Mouse (Mus musculus): ENCODE results near the gene Dnm2. TPM values are rescaled to one million over a fixed set of nuclear protein-coding genes. Genes with fewer than 3 reads are reported as not detected.

Gene Dnm2
- polyA plus RNA-seq, 1 experiment from 2014 or later = 66.4 TPM

DNA sequence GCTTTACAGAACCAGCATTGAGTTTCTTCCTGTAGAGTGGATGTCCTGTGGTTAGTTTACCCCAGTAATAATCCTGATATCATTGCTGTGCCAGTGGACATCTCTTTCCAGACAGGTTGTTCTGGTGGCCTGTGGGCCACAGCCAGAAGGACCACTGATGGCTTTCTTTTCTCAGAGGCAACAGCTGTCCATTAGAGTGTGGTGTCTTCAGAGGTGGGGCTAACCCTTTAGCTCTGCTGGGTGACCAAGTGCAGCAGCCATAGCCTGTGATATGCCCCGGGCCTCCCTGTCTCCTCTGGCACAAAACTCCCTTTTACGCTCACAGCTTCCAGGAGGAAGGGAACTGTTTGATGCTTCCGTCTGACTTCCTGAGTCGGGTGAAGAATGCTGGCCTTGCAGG, 19.9 kb downstream of the Dnm2 start:
- Histone ChIP-seq H3K4me1 (ENCODE audit: control insufficient read depth, insufficient read depth, low read length) (no peaks in the 10 kb centered on the region), H3K9ac (ENCODE audit: low read length) (no peak overlapping the region), H3K27me3 (ENCODE audit: control insufficient read depth, insufficient read depth, low read length) (no peaks in the 10 kb centered on the region), H3K9me3 (ENCODE audit: control insufficient read depth, low read length) (no peaks in the 10 kb centered on the region), H3K4me2 (ENCODE audit: low read depth, severe bottlenecking) (no peak overlapping the region), H3K36me3 (ENCODE audit: control insufficient read depth, insufficient read depth, low read length) (no peaks in the 10 kb centered on the region; the same call in 1 of the 2 replicates), H3K27ac (replicated peaks; ENCODE audit: low read depth, low read length) (no peak overlapping the region), H3K4me3 (ENCODE audit: low read depth, low read length) (no peak overlapping the region)
- ATAC-seq (ENCODE audit: insufficient number of reproducible peaks, low FRiP score, low TSS enrichment, low read depth) (no peak), DNase-seq (ENCODE audit: low spot score) (no peak)
- WGBS = 93% methylated on average over 4 of the region's 4 CpGs

DNA sequence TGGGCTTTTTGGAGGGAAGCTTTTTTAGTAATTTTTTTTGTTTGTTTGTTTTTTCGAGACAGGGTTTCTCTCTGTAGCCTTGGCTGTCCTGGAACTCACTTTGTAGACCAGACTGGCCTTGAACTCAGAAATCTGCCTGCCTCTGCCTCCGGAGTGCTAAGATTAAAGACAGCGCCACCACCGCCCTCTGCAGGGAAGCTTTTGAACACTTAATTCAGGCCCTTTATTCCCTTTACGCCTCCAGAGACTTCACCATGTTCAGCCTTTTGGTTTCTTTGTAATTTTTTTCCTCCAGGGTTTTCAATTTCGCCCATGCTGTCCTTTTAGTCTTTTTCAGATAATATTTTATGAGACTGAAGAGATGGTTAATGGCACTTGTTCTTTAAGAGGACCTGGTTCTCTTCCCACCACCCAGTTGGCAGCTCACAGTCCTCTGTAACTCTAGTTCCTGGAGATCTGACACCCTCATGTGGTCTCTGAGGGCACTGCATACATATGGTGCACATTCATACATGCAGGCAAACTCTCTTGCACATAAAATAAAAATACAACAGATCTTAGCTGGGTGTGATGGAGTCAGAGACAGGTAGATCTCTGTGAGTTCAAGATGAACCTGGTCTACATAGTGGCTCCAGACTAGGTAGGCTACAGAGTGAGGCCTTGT, 20.5 kb downstream of the Dnm2 start:
- WGBS = 94% methylated on average over 6 of the region's 6 CpGs
- H3K36me3 ChIP-seq (ENCODE audit: control insufficient read depth, insufficient read depth, low read length) = no peaks in the 10 kb centered on the region; the same call in 1 of the 2 replicates
- no peaks in the 10 kb centered on the region for H3K4me1 ChIP-seq (ENCODE audit: control insufficient read depth, insufficient read depth, low read length)
- DNase-seq (ENCODE audit: low spot score) = no peak
- H3K4me2 ChIP-seq (ENCODE audit: low read depth, severe bottlenecking) = no peak overlapping the region
- no peaks in the 10 kb centered on the region for H3K27me3 ChIP-seq (ENCODE audit: control insufficient read depth, insufficient read depth, low read length)
- no peak overlapping the region for H3K27ac ChIP-seq (replicated peaks; ENCODE audit: low read depth, low read length)
- no peak overlapping the region for H3K9ac ChIP-seq (ENCODE audit: low read length)
- no peaks in the 10 kb centered on the region for H3K9me3 ChIP-seq (ENCODE audit: control insufficient read depth, low read length)
- no peak for ATAC-seq (ENCODE audit: insufficient number of reproducible peaks, low FRiP score, low TSS enrichment, low read depth)
- no peak overlapping the region for H3K4me3 ChIP-seq (ENCODE audit: low read depth, low read length)

DNA sequence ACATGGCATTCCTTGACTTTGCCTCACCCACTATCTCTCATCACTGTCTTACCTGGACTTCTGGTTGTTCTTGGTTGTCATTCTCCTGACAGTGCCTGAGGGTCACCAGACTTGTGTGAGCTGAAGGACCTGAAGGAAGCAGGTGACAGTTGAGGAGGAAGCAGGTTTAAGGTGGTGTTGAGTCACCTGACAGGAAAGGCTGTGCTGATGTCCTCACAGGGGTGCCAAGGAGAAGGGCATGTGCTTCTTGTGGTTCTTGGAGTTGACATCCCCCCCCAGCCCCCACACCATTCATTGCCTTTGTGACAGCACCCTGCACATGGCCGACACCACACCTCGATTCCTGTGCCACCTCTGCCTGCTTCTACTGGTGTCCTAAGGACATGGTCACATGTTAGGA, 23.1 kb downstream of the Dnm2 start:
- Histone ChIP-seq H3K4me1 (ENCODE audit: control insufficient read depth, insufficient read depth, low read length) (no peaks in the 10 kb centered on the region), H3K27ac (replicated peaks; ENCODE audit: low read depth, low read length) (no peak overlapping the region), H3K4me2 (ENCODE audit: low read depth, severe bottlenecking) (no peak overlapping the region), H3K9me3 (ENCODE audit: control insufficient read depth, low read length) (no peaks in the 10 kb centered on the region), H3K36me3 (ENCODE audit: control insufficient read depth, insufficient read depth, low read length) (no peaks in the 10 kb centered on the region; the same call in 1 of the 2 replicates), H3K27me3 (ENCODE audit: control insufficient read depth, insufficient read depth, low read length) (no peaks in the 10 kb centered on the region), H3K4me3 (ENCODE audit: low read depth, low read length) (no peak overlapping the region), H3K9ac (ENCODE audit: low read length) (no peak overlapping the region)
- WGBS = 95% methylated on average over 2 of the region's 2 CpGs
- ATAC-seq (ENCODE audit: insufficient number of reproducible peaks, low FRiP score, low TSS enrichment, low read depth) = no peak
- DNase-seq (ENCODE audit: low spot score) = no peak

DNA sequence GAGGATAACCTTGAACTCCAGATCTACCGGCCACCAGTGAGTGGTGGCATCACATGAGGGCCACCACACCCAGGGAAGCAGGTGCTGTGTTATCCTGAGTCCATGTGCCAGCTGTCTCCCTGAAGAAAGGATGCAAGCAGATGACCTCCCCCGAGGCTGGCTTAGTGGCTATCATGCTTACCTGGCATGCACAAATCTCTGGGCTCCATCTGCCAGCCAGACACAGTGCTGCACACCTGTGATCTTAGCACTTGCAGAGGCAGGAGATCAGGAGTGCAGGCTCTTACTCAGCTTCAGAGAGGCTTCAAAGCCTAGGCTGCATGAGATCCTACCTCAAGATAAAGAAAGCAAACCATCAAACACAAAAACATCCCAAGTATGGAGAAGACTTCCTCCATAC, 25.0 kb downstream of the Dnm2 start:
- no peak overlapping the region for H3K4me3 ChIP-seq (ENCODE audit: low read depth, low read length)
- DNase-seq (ENCODE audit: low spot score) (no peak), ATAC-seq (ENCODE audit: insufficient number of reproducible peaks, low FRiP score, low TSS enrichment, low read depth) (no peak)
- H3K4me2 ChIP-seq (ENCODE audit: low read depth, severe bottlenecking) = no peak overlapping the region
- H3K27me3 ChIP-seq (ENCODE audit: control insufficient read depth, insufficient read depth, low read length) = no peaks in the 10 kb centered on the region
- no peak overlapping the region for H3K27ac ChIP-seq (replicated peaks; ENCODE audit: low read depth, low read length)
- H3K9me3 ChIP-seq (ENCODE audit: control insufficient read depth, low read length) = no peaks in the 10 kb centered on the region
- H3K9ac ChIP-seq (ENCODE audit: low read length) = no peak overlapping the region
- H3K36me3 ChIP-seq (ENCODE audit: control insufficient read depth, insufficient read depth, low read length) = no peaks in the 10 kb centered on the region; the same call in 1 of the 2 replicates
- no peaks in the 10 kb centered on the region for H3K4me1 ChIP-seq (ENCODE audit: control insufficient read depth, insufficient read depth, low read length)
- 86% methylated on average over 2 of the region's 2 CpGs for WGBS

DNA sequence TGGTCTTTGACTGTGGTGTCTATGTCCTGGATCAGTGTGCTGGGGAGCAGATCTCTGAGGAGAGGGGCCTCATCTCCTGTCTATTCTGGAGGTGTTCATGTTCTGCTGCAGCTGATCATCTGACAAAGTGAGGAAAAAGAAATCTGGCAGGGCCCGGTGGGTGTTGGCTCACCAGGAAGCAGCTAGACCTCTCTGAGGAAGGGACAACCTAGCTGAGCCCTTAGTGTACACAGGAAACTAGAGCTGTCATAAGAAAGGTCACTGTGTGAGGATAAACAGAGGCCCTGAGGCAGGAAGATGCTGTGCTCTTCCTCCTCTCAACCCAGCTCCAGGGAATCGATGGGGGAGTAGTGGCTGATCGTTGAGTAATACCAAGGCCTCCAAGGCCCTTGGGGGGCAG, 25.6 kb downstream of the Dnm2 start:
- DNase-seq (ENCODE audit: low spot score) = no peak
- no peak for ATAC-seq (ENCODE audit: insufficient number of reproducible peaks, low FRiP score, low TSS enrichment, low read depth)
- Histone ChIP-seq H3K9me3 (ENCODE audit: control insufficient read depth, low read length) (no peaks in the 10 kb centered on the region), H3K27ac (replicated peaks; ENCODE audit: low read depth, low read length) (no peak overlapping the region), H3K4me3 (ENCODE audit: low read depth, low read length) (no peak overlapping the region), H3K4me2 (ENCODE audit: low read depth, severe bottlenecking) (no peak overlapping the region), H3K36me3 (ENCODE audit: control insufficient read depth, insufficient read depth, low read length) (no peaks in the 10 kb centered on the region; the same call in 1 of the 2 replicates), H3K4me1 (ENCODE audit: control insufficient read depth, insufficient read depth, low read length) (no peaks in the 10 kb centered on the region), H3K27me3 (ENCODE audit: control insufficient read depth, insufficient read depth, low read length) (no peaks in the 10 kb centered on the region), H3K9ac (ENCODE audit: low read length) (no peak overlapping the region)
- WGBS = 90% methylated on average over 3 of the region's 3 CpGs

DNA sequence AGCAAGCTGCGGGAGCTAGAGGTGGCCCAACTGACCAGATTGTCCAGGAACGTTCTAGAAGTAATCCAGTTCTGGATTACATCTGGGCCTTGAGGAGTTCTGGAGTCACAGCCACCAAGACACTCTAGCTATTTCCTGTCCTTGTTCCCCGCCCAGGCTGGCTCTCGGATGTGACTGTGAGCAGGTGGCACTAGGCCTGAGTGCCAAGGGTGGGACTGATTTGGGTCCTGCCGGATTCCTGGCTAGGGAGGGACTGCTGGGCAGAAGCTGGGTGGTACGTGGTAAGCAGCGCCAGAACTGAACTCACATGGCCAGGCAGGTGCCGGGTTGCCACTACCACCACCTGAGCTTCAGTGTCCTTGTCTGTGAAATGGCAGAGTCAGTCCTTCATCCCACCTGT, 26.7 kb downstream of the Dnm2 start:
- Histone ChIP-seq H3K9ac (ENCODE audit: low read length) (no peak overlapping the region), H3K4me3 (ENCODE audit: low read depth, low read length) (no peak overlapping the region), H3K4me2 (ENCODE audit: low read depth, severe bottlenecking) (no peak overlapping the region), H3K9me3 (ENCODE audit: control insufficient read depth, low read length) (no peaks in the 10 kb centered on the region), H3K27me3 (ENCODE audit: control insufficient read depth, insufficient read depth, low read length) (no peaks in the 10 kb centered on the region), H3K36me3 (ENCODE audit: control insufficient read depth, insufficient read depth, low read length) (no peaks in the 10 kb centered on the region), H3K4me1 (ENCODE audit: control insufficient read depth, insufficient read depth, low read length) (no peaks in the 10 kb centered on the region), H3K27ac (replicated peaks; ENCODE audit: low read depth, low read length) (no peak overlapping the region)
- 84% methylated on average over 8 of the region's 8 CpGs for WGBS
- ATAC-seq (ENCODE audit: insufficient number of reproducible peaks, low FRiP score, low TSS enrichment, low read depth) = no peak
- no peak for DNase-seq (ENCODE audit: low spot score)

DNA sequence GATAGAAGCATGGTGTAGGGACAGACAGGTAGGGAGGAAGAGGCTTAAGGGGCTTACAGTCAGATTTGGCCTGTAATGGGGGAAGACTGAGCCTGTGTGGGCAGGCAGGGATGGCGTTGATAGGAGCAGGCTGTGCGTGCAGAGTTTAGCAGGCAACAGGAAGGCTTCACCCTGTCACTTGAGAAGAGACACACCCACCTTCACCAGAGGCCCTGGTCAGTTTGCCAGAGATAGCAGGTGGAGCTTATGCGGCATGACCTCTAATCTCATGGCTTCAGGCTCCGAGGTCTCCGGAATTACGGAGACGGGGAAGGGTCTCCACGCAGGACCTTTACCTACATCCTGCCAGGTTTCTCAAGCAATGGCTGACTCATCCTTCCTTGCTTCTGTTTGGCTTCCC, 27.2 kb downstream of the Dnm2 start:
- Histone ChIP-seq H3K36me3 (ENCODE audit: control insufficient read depth, insufficient read depth, low read length) (no peaks in the 10 kb centered on the region), H3K27ac (replicated peaks; ENCODE audit: low read depth, low read length) (no peak overlapping the region), H3K4me1 (ENCODE audit: control insufficient read depth, insufficient read depth, low read length) (no peaks in the 10 kb centered on the region), H3K4me3 (ENCODE audit: low read depth, low read length) (no peak overlapping the region), H3K9me3 (ENCODE audit: control insufficient read depth, low read length) (no peaks in the 10 kb centered on the region), H3K27me3 (ENCODE audit: control insufficient read depth, insufficient read depth, low read length) (no peaks in the 10 kb centered on the region), H3K9ac (ENCODE audit: low read length) (no peak overlapping the region), H3K4me2 (ENCODE audit: low read depth, severe bottlenecking) (no peak overlapping the region)
- ATAC-seq (ENCODE audit: insufficient number of reproducible peaks, low FRiP score, low TSS enrichment, low read depth) = no peak
- WGBS = 78% methylated on average over 8 of the region's 8 CpGs
- DNase-seq (ENCODE audit: low spot score) = no peak

DNA sequence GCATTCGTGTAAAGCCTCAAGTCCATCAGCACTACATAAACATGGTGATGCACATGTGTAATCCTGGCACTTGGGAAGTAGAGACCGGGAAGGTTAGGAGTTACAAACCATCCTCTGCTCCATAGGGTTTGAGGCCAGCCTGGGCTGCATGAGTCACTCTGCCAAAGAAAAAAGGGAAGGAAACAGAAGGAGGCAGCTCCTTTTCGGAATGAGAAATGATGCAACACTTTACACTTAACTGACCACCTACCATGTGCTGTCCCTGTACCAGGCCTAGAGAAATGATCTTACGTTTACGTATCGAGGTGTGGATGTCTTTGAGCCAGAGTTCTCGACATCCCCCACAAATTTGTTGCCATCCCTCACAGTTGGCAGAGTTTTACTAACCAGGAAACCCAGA, 28.3 kb downstream of the Dnm2 start:
- no peaks in the 10 kb centered on the region for H3K36me3 ChIP-seq (ENCODE audit: control insufficient read depth, insufficient read depth, low read length)
- no peak overlapping the region for H3K9ac ChIP-seq (ENCODE audit: low read length)
- H3K4me3 ChIP-seq (ENCODE audit: low read depth, low read length) = no peak overlapping the region
- DNase-seq (ENCODE audit: low spot score) = no peak
- 87% methylated on average over 7 of the region's 7 CpGs for WGBS
- ATAC-seq (ENCODE audit: insufficient number of reproducible peaks, low FRiP score, low TSS enrichment, low read depth) = no peak
- H3K4me1 ChIP-seq (ENCODE audit: control insufficient read depth, insufficient read depth, low read length) = no peaks in the 10 kb centered on the region
- no peaks in the 10 kb centered on the region for H3K27me3 ChIP-seq (ENCODE audit: control insufficient read depth, insufficient read depth, low read length)
- H3K9me3 ChIP-seq (ENCODE audit: control insufficient read depth, low read length) = no peaks in the 10 kb centered on the region
- H3K4me2 ChIP-seq (ENCODE audit: low read depth, severe bottlenecking) = no peak overlapping the region
- H3K27ac ChIP-seq (replicated peaks; ENCODE audit: low read depth, low read length) = no peak overlapping the region

DNA sequence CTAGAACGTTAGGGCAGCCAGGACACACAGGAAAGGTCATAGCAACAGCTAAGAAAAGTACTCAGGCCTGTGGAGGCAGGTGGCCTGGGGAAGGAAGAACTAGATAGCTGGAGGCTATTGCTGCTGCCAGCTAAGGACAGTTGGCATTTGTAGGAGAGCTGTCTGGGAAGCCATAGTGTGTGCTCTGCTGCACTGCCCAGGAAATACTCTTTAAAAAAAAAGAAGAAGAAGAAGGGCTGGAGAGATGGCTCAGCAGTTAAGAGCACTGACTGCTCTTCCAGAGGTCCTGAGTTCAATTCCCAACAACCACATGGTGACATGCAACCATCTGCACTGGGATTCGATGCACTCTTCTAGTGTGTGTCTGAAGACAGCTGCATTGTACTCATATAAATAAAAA, 28.8 kb downstream of the Dnm2 start:
- H3K27ac ChIP-seq (replicated peaks; ENCODE audit: low read depth, low read length) = no peak overlapping the region
- H3K4me3 ChIP-seq (ENCODE audit: low read depth, low read length) = no peak overlapping the region
- no peaks in the 10 kb centered on the region for H3K4me1 ChIP-seq (ENCODE audit: control insufficient read depth, insufficient read depth, low read length)
- no peak for ATAC-seq (ENCODE audit: insufficient number of reproducible peaks, low FRiP score, low TSS enrichment, low read depth)
- H3K36me3 ChIP-seq (ENCODE audit: control insufficient read depth, insufficient read depth, low read length) = no peaks in the 10 kb centered on the region
- no peak overlapping the region for H3K4me2 ChIP-seq (ENCODE audit: low read depth, severe bottlenecking)
- no peaks in the 10 kb centered on the region for H3K9me3 ChIP-seq (ENCODE audit: control insufficient read depth, low read length)
- H3K9ac ChIP-seq (ENCODE audit: low read length) = no peak overlapping the region
- no peaks in the 10 kb centered on the region for H3K27me3 ChIP-seq (ENCODE audit: control insufficient read depth, insufficient read depth, low read length)
- no peak for DNase-seq (ENCODE audit: low spot score)
- WGBS = 93% methylated on average over 2 of the region's 2 CpGs
